Mouse (Mus musculus) c-Kit-positive CD71-positive TER-119-negative erythroid progenitor cells, embryonic 14.5 days (primary cell): ENCODE measurements around the gene Tff1.

Experiments used
- DNase-seq: peaks from one replicate; pipeline ENCODE4 v3.0.0-alpha.2; 2013; ENCODE audit warnings: low read depth

The Tff1 gene

DNA sequence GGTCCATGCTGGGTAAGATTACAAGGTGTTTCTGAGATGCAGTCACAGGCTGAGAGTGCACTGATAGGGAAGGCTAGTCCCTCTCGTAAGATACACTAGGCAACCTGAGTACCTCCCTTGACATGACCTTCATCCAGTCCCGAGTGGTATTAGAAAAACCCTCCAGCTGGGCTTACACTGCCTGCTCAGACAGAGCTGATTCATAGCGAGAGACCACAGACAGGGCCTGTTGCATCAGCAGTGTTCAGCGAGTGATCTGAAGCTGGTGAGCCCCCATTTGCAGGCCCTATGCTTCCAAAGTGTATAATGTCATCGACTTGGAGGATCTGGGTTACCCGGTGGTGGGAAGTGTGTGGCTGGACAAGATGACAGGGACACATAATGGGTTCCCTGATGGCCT, at the start of gene Tff1:
Gene Tff1 (minus strand): TSS at position 151 of the 400 bp plus-strand sequence.
- no peak for DNase-seq

DNA sequence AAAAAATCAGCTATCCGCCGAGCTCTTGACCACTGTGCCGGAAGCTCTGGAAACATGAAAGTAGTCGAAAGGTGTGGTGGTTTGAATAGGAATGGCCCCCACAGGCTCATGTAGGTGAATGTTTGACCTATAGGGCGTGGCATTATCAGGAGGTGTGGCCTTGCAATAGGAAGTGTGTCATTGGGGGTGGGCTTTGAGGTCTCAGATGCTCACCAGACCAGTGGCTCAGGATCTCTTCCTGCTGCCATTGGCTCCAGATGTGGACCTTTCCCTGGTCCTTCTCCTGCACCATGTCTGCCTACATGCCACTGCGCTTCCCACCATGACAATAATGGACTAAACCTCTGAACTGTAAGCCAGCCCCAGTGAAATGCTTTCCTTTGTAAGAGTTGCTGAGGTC, 46.8 kb upstream of the Tff1 start:
- DNase-seq = no peak

DNA sequence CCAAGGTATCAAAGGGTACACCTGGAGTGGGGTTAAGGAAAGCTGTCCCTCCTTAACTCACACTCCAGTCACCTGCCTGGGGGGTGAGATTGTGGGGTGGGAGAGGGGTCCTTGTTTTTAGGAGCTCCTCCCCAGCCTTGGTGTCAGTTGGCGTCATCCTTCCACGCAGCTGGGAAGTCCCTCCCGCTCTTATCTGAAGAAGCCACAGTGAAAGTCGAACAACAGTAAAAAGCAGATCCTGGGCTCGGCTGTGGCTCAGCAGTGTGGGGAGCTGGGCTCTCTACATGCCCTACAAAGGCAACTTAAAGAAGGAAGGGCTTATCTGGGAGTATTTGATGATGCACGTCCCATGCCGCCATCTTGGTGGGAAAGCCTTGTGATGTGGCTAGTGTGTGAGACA, 45.2 kb upstream of the Tff1 start:
- peak; percentile 66 for DNase-seq

DNA sequence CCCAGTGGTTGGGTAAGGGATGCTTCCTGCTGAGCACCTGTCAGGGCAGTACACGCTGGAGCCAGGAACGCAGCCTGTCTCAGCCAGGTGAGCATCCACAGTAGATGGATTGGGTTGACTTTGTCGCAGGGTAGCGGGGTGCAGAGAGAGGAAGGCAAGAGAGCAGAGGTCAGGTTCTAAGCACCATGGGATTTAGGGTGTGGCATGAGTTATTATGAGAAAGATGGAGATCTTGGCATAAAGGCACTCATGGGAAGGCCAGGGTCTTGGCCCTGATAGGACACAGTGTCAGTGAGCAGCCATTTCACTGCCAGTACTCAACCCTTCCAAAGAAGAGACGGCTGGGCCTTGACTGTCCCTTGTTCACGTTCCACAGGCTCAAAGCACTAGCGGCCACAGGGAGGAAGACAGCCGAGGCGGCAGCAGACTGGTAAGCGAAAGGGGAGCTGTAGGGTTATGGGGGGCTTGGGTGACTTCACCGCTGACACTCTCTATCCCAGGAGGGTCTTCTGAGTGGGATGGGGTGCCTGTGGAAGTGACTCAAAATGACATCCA, 44.4 kb upstream of the Tff1 start:
- no peak for DNase-seq

DNA sequence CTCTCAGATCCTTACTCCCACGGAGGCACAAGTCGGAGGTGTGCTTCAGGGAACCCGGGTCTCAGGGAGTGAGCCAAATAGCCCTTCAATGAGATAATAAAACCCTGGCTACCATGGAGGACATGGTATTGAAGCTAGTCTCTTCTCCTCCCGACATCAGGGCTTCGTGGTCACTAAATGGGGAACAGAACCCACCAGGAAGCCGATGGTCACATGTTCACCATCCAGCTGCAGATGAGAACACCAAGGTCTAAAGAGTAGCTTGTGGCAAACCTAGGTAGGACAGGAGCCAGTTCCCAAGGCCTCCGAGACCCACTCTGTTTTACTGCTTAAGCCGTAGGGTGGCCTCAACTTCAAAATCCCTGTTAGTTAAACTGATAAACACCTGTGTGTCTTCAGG, 43.6 kb upstream of the Tff1 start:
- no peak for DNase-seq

DNA sequence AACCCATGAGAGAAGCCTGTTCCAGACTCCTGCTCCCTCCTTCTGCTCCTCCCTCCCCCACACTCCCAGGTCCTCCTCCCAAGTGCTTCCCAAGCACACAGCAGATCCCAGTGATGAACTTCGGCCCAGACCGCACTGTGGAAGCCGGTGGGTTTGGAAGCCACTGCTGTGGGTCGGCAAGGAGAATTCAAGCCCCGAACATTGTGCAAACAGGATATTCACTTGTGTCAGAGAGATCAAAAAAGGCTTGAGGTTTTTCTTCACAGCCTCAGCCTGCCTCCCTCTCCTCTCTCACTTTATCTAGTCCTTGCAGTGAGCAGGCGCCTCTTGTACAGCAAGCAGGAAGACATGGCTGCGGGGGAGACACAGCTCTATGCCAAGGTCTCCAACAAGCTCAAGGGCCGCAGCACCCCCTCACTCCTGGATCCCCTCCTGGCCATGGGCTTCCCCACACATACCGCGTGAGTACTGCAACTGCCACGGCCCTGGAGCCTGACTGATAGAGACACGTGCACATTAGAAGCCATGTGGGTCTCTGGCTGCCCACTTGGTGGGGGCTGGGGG, 42.8 kb upstream of the Tff1 start, which contains the start of gene Ubash3a:
Gene Ubash3a (plus strand): TSS at position 103 of the 564 bp plus-strand sequence.
- peak; percentile 51 for DNase-seq

DNA sequence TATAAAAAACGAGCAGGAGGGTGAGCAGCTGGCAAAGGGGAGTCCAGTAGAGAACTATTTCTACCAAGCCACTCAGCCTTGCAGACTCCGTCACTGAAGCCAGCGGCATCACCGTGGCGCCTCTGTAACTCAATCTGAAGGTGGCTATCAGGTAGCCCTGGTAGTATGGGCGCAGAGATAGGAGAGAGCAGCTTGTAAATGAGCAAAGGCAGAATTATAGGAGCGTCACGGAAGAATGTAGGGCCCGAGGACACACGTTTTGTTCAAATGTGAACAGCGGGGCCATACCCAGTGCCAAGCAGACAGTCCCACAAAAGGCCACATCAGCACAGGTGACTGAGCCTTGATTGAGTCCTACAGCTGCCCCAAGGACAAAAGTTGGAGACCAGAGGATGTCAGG, 33.8 kb upstream of the Tff1 start, which contains the start of gene Tmprss3:
Gene Tmprss3 (minus strand): TSS at position 101 of the 400 bp plus-strand sequence.
- DNase-seq = no peak

DNA sequence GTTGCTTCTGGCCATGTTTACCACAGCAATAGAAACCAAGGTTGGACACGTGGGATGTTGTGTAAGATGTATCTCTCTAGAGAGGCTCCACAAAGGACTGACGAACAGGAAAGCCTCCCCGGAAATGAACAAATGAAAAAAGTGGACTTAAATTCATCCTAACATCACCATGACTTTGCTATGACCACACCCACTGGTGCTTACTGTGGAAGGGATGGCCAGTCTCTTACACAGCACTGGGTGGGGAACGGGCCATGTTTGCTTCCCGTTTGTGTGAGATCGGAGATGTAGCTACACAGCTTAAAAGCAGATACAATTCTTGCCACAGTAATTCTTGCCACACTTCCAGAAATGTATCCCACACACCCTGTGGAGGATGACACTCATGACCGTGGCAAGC, 31.2 kb upstream of the Tff1 start:
- DNase-seq = no peak

DNA sequence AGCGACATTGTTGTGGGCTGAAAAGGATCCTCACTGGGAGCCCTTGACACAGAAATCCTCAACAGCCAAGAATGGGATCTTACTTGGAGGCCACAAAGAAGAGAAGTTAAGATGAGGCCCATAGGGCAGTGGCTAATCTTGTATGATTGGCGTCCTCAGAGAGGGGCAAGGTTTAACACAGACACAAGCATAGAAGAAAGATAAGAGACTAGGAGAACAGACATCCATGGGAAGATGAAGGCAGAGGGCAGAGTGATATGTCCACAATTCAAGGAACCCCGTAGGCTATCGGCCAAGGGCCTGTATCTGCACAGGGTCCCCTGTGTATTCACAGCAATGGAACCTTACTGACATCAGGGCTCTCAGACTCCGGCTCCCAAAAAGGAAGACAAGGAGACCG, 30.1 kb upstream of the Tff1 start:
- DNase-seq = no peak

DNA sequence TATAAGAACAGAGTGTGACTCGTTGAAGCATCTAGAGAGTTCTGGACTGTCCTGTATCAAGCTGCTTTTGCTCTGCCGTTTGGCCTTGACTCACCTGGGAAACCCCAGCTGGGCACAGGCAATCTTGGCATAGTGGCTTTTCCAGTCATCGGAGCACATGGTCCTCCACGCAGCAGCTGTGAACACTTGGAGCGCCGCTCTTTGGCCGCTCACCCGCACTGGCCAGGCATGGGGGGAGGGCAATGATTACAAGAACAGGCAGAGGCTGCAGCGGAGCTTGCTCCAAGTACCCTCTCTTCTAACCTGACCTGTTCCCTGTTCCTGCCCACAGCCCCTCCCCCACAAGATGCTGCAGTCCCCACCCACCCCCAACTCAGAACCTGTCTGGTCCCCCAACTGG, 28.3 kb upstream of the Tff1 start:
- no peak for DNase-seq

DNA sequence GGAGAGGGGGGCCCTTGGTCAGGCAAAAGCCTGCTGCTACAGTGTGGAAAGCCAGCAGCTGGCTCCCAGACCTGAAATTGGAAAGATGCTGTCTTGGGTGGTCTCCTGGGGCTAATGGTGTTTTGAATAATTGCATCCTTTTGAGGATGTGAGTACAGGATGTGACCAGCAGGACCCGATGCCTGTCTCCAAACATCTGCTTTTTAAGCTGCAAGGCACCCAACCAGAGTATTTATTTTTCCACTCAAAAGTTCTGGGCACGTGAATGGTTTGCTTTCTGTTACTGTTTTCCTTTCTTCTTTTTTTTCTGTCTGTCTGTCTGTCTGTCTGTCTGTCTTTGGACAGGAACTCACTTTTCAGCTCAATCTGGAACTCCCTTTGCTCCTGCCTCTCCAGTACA, 27.6 kb upstream of the Tff1 start:
- no peak for DNase-seq

DNA sequence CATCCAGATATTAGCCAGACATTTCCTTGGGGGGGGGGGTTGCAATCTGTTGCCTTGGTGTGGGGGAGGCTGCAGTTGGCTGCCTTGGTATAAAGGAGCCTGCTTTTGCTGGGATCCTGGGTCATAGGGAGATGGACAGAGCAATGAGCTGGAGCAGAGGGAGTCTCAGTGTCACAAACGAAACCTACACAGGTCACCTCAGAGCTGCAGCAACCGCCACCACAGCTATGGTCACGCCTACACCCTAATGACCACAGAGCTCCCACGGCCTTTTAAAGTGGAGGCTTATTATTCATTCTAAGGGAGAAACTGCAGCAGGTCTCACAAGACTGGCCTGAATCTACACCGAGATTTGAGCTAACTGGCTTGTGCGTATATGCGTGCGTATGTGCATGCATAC, 26.7 kb upstream of the Tff1 start:
- DNase-seq = no peak

DNA sequence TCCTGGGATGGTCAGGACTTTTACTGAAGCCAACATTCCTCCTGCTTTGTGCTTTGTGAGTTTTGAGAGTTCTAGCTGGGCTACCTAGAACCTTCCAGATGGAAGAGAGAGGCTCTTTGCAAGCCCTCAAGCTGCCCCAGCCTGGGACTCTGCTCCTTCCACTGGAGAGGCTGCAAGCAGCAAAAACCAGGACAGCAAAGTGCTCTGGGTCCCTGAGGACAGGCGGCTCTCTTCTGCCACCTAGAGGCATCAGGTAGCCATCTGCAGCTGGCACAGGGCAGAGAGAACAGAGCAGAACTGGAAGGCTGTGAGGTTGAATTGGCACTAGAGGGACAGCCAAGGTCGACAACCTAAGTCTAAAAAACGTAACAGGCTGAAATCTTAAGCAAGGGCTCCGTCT, 22.3 kb upstream of the Tff1 start:
- peak; percentile 37 for DNase-seq

DNA sequence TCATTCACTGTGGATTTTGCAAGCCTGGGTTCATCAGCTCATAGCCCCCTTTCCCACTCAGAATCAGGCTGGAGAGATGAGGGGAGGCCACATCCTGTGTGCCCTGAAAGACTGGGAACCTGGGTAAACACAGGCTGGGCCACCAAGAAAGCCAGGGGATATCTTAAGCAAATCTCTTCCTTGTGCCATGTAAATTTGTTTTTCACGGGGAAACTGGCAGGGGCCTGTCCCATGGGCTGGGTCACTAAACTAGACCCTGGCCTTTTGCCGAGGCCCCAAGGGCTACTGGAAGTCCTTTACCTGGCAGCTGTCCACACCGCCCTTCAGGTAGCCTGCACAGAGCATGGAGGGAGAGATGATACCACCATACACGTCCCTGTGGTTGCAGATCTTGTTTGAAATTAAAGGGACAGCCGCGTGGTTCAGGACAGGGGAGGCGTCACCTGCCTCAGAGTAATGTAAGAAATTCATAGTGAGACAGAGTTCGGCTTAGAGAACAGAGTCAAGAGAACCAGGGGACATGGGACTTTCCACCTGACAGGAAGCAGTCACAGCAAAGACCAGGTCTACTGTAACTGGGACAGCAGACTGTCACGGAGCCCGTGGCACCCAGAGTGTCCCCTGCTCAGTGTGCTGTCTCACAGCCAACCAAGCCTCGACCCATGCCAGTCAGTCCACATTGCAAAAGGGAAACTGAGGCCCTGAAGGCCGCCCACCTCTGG, 19.4 kb upstream of the Tff1 start:
- no peak for DNase-seq

DNA sequence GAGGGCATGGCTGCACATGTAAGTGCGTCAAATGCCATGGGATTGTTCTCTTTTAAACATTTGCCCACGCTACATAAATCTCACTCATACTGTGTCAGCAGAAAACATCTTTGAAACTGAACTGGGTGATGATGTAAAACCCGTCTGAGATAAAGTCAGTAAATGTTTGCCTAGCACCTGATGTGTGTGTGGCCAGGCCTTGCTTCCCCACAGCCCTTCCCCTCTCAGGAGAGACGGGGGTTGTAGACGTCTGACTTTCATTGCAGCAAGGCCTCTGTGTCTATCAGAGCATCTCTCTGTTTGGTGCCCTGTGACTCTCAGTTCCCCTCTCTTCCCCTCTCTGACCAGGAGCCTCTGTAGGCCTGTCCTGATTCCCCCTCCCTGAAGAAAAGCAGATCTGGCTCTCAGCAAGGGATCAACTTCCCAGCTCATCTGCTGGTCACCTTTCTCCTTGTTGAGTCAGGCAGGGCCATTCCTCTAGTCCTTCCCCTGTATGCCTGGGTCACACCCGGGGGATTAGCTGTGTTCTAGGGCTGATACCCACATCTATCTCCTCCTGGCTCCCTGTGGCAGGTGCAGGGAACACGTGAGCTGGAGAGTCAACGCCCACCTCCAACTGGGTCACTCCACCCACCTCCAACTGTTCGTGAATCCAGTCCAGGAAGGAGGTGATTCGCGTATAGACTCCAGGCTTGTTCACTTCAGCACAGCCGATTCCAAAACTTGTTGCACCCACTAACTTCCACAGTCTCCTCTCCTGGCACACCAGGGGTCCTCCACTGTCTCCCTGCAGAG, 18.3 kb upstream of the Tff1 start:
- DNase-seq = no peak

DNA sequence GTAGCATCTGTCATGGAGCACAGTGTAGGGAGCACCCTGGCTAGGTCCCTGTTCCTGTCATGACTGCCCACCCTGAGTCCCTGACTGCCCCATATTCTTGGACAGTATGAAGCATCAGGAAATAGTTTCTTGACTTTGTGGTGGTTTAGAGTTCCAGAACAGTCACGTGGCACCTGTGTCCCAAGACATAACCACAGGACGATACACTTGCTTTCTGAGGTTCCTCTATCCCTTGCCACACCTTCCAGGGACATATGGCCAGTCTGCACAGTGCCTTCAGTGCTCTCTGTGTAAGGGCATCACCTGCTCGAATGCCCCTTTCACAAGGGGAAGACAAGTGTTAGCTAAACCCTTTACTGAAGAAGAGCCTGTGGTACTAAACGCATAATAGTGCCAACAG, 16.4 kb upstream of the Tff1 start:
- DNase-seq = no peak

DNA sequence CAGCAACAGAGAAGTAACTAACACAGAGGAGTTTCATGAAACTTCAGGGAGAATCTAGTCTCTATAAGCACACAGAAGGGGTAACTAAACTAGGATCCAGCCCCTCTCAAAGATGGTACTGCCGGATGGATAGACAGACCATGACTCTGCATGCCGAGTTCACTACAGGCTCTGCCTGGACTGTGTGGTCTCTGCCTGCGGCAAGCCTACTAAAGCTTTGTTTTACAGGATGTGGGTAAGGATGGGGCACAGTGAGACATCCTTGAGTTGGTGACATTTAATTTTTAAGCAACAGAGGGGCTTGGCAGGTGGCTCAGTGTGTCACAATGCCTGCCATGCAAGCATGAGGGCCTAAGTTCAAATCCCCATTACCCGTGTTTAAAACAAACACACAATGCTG, 11.2 kb upstream of the Tff1 start:
- DNase-seq = no peak

DNA sequence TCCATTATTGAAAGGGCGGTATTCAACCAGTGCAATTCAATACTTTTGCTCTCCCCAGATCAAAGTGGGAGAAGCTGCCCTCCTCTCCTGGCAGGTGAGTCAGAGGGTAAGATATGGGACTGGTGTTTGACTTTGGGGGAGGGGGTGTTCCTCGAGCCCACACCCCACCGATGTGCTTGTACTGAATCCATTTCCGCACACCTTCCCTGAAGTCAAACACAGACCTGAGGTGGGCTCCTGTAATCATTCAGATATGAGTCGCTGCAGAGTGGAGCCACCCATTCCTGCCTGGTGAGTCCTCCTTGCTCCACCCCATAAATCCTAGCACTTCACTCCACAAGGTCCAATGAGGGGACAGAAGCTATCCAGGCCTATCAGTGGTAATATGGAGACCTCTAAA, 4.7 kb upstream of the Tff1 start:
- DNase-seq = no peak

DNA sequence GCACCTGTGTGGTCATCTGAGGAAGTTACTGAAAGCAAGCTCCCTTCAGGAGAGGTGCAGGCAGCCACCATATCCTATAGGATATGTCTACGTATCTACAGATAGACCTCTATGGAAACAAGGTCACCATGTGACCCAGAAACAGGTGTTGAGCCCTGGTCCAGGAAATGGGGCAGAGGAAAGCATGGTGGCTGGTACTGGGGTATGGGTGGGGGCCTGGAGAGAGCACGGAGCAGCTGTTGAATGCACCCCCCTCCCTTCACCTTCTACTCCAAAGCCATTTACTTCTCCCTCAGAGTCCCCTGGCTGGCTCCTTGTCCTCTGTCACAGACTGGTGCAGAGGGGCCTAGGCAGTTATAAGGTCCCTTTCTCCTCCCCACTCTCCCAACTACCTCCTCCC, 1.3 kb downstream of the Tff1 start:
- no peak for DNase-seq

DNA sequence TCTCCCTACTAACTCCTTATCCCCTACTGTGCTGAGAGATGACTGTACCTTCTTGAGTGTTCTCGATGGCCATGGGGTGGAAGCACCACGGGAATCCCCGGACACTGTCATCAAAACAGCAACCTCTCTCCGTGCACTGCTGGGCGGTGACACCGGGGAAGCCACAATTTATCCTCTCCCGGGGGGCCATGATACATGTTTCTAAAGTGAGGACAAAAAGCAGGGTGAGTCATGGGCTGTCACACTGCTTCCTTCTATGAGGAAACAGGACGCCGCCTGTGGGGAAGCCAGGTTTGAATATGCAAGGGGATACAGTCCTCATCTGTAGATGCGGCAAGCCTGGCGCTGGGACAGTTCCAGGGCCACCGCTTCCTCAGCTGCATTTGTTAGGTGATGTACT, 2.5 kb downstream of the Tff1 start:
- no peak for DNase-seq

DNA sequence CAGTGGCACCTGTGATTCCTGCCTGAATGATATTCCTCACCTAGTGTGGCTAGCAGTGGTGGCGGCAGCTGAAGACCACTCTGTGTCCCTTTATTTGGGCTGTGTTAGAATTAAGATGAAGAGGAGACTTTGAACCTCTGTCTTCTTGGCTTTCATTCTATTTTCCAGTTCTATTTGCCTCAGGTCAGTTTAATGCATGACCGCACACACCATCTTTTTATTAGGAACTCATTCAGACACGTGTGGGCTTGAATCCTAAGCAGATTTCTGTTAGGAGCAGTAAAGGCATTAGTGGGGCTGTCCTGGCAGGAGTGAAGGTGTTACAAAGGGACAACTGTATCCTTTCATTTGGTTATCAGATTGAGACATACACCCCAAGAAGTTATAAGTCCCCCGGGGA, 4.8 kb downstream of the Tff1 start:
- DNase-seq = no peak

DNA sequence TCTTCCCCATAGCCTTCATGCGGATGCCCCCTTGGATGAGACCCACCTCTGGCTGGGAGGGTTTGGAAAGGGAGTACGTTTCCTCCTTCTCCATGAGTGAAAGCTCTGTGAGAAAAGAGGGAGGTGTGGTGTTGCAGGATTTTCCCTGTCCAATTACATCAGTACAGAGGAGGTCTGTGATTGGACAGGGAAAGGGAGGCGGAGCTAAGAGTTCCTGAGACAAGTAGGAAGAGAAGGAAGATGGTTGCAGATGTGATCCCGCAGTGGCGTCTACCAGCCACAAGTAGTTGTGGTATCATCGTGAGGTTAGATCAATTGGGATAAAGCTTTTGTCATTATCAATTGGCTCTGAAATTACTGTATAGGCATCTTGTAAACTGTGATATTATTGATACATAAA, 7.2 kb downstream of the Tff1 start:
- DNase-seq = no peak

DNA sequence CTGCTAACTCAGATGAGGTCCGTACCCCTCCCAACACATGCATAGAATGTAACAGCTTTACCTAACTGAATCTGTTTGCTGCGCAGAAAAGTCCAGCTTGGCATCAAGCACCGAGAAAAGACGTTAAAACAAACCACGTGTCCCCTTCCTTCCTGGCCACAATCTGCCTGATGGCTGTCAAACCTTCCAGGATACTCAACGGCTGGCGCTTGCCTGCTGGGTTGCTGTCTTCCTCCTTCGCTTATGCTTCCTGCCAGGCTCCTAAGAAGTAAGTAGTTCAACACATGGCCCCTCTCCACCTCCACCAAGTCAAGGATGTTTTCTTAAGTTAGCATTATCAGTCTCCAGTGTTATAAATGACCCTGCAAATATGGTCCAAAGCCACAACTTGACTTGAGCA, 11.3 kb downstream of the Tff1 start:
- DNase-seq = no peak
